Mouse (Mus musculus): ENCODE results near the gene Zswim5. TPM values are rescaled to one million over a fixed set of nuclear protein-coding genes. Genes with fewer than 3 reads are reported as not detected.

The Zswim5 gene
- polyA plus RNA-seq, 1 experiment from 2014 or later = 12.8 TPM

GRCm38 (mm10) chr4:117013596-117013995 lies 136.4 kb downstream of the Zswim5 start:
- Histone ChIP-seq H3K27me3 (no peaks in the 10 kb centered on the region), H3K4me3 (no peak overlapping the region), H3K4me2 (no peak overlapping the region), H3K9ac (no peak overlapping the region), H3K4me1 (no peaks in the 10 kb centered on the region), H3K27ac (no peak overlapping the region), H3K36me3 (ENCODE audit: poor library complexity, severe bottlenecking) (no peaks in the 10 kb centered on the region), H3K9me3 (replicated peaks) (no peaks in the 10 kb centered on the region)
- no peak for ATAC-seq
- WGBS = 84% methylated on average over 6 of the region's 6 CpGs

- Histone ChIP-seq H3K4me1 (peaks cover 3% of the 10 kb centered on the region), H3K36me3 (ENCODE audit: poor library complexity, severe bottlenecking) (no peaks in the 10 kb centered on the region), H3K27ac (no peak overlapping the region), H3K9ac (no peak overlapping the region), H3K4me2 (no peak overlapping the region), H3K4me3 (no peak overlapping the region), H3K27me3 (no peaks in the 10 kb centered on the region), H3K9me3 (replicated peaks) (no peaks in the 10 kb centered on the region)
- 57% methylated on average over 4 of the region's 4 CpGs for WGBS
- no peak for ATAC-seq
These were observed 137.8 kb downstream of the Zswim5 start for GRCm38 (mm10) chr4:117014901-117015415.

GRCm38 (mm10) chr4:117017738-117018137 lies 140.6 kb downstream of the Zswim5 start:
- Histone ChIP-seq H3K4me1 (peaks cover 11% of the 10 kb centered on the region), H3K36me3 (ENCODE audit: poor library complexity, severe bottlenecking) (peaks cover 7% of the 10 kb centered on the region), H3K27ac (no peak overlapping the region), H3K9me3 (replicated peaks) (no peaks in the 10 kb centered on the region), H3K4me2 (no peak overlapping the region), H3K9ac (no peak overlapping the region), H3K27me3 (no peaks in the 10 kb centered on the region), H3K4me3 (no peak overlapping the region)
- 91% methylated on average over 2 of the region's 2 CpGs for WGBS
- ATAC-seq = no peak

- Histone ChIP-seq H3K9me3 (replicated peaks) (no peaks in the 10 kb centered on the region), H3K27me3 (no peaks in the 10 kb centered on the region), H3K4me2 (no peak overlapping the region), H3K4me3 (no peak overlapping the region), H3K27ac (no peak overlapping the region), H3K36me3 (ENCODE audit: poor library complexity, severe bottlenecking) (peaks cover 13% of the 10 kb centered on the region), H3K9ac (no peak overlapping the region), H3K4me1 (peaks cover 11% of the 10 kb centered on the region)
- ATAC-seq = no peak
- WGBS = 84% methylated on average over 7 of the region's 7 CpGs
These were observed 141.2 kb downstream of the Zswim5 start for GRCm38 (mm10) chr4:117018327-117018726.

GRCm38 (mm10) chr4:117019206-117020134 lies 142.3 kb downstream of the Zswim5 start, which contains the start of gene Eif2b3:
Gene Eif2b3, plus strand, starts transcription at chr4:117019402.
- H3K4me1 ChIP-seq = peaks cover 11% of the 10 kb centered on the region
- peak; percentile 97 for ATAC-seq
- peaks cover 18% of the 10 kb centered on the region for H3K36me3 ChIP-seq (ENCODE audit: poor library complexity, severe bottlenecking)
- peak within 1 kb of the TSS; percentile 37; the same call in 1 of the 2 replicates for H3K27ac ChIP-seq
- H3K9me3 ChIP-seq (replicated peaks) = no peaks in the 10 kb centered on the region
- H3K9ac ChIP-seq = peak within 1 kb of the TSS; percentile 87
- under 1% methylated on average over 61 of the region's 61 CpGs for WGBS
- peak within 1 kb of the TSS; percentile 85 for H3K4me3 ChIP-seq
- H3K4me2 ChIP-seq = peak within 1 kb of the TSS; percentile 81
- H3K27me3 ChIP-seq = no peaks in the 10 kb centered on the region

GRCm38 (mm10) chr4:117023469-117023868 lies 146.3 kb downstream of the Zswim5 start:
- WGBS = 95% methylated on average over 4 of the region's 4 CpGs
- H3K4me3 ChIP-seq = no peak overlapping the region
- H3K27ac ChIP-seq = no peak overlapping the region
- no peak overlapping the region for H3K4me2 ChIP-seq
- no peaks in the 10 kb centered on the region for H3K27me3 ChIP-seq
- ATAC-seq = no peak
- no peaks in the 10 kb centered on the region for H3K9me3 ChIP-seq (replicated peaks)
- peaks cover 20% of the 10 kb centered on the region for H3K36me3 ChIP-seq (ENCODE audit: poor library complexity, severe bottlenecking)
- H3K4me1 ChIP-seq = peaks cover 11% of the 10 kb centered on the region
- no peak overlapping the region for H3K9ac ChIP-seq

- WGBS = 100% methylated on average over 1 of the region's 1 CpGs
- H3K36me3 ChIP-seq (ENCODE audit: poor library complexity, severe bottlenecking) = peaks cover 24% of the 10 kb centered on the region
- no peaks in the 10 kb centered on the region for H3K4me1 ChIP-seq
- no peak overlapping the region for H3K9ac ChIP-seq
- H3K27ac ChIP-seq = no peak overlapping the region
- ATAC-seq = no peak
- H3K4me2 ChIP-seq = no peak overlapping the region
- H3K4me3 ChIP-seq = no peak overlapping the region
- no peaks in the 10 kb centered on the region for H3K9me3 ChIP-seq (replicated peaks)
- no peaks in the 10 kb centered on the region for H3K27me3 ChIP-seq
These were observed 153.9 kb downstream of the Zswim5 start for GRCm38 (mm10) chr4:117031105-117031504.

Other genes with a start within 250 kb of the Zswim5 start
- 201 and 217 TPM in 2 replicates for gene Nasp, start 249.4 kb upstream of the Zswim5 start, polyA plus RNA-seq (2015; fragmentation: Nextera tagmentation; extraction: Ambion mirVana)
- gene Akr1a1, start 225.7 kb upstream of the Zswim5 start, polyA plus RNA-seq (2015; fragmentation: Nextera tagmentation; extraction: Ambion mirVana) = 657 and 694 TPM in 2 replicates
- gene Prdx1, start 191.8 kb upstream of the Zswim5 start, polyA plus RNA-seq (2015; fragmentation: Nextera tagmentation; extraction: Ambion mirVana) = 809 and 818 TPM in 2 replicates
- gene Mmachc, start 169.0 kb upstream of the Zswim5 start, polyA plus RNA-seq (2015; fragmentation: Nextera tagmentation; extraction: Ambion mirVana) = 31.4 and 34.2 TPM in 2 replicates
- 26.1 and 27.0 TPM in 2 replicates for gene Ccdc163, start 168.9 kb upstream of the Zswim5 start, polyA plus RNA-seq (2015; fragmentation: Nextera tagmentation; extraction: Ambion mirVana)
- 5.3 and 5.8 TPM in 2 replicates for gene Tesk2, start 156.4 kb upstream of the Zswim5 start, polyA plus RNA-seq (2015; fragmentation: Nextera tagmentation; extraction: Ambion mirVana)
- 31.7 and 32.6 TPM in 2 replicates for gene Toe1, start 69.7 kb upstream of the Zswim5 start, polyA plus RNA-seq (2015; fragmentation: Nextera tagmentation; extraction: Ambion mirVana)
- gene Mutyh, start 69.7 kb upstream of the Zswim5 start, polyA plus RNA-seq (2015; fragmentation: Nextera tagmentation; extraction: Ambion mirVana) = 14.8 and 16.6 TPM in 2 replicates
- 0.85 and 0.94 TPM in 2 replicates for gene Hpdl, start 55.7 kb upstream of the Zswim5 start, polyA plus RNA-seq (2015; fragmentation: Nextera tagmentation; extraction: Ambion mirVana)
- 81.6 and 88.2 TPM in 2 replicates for gene Urod, start 117.0 kb downstream of the Zswim5 start, polyA plus RNA-seq (2015; fragmentation: Nextera tagmentation; extraction: Ambion mirVana)
- 17.4 and 17.9 TPM in 2 replicates for gene Hectd3, start 117.9 kb downstream of the Zswim5 start, polyA plus RNA-seq (2015; fragmentation: Nextera tagmentation; extraction: Ambion mirVana)
- gene Eif2b3, start 142.0 kb downstream of the Zswim5 start, polyA plus RNA-seq (2015; fragmentation: Nextera tagmentation; extraction: Ambion mirVana) = 42.5 and 45.7 TPM in 2 replicates
- 4.0 and 5.8 TPM in 2 replicates for gene Ptch2, start 218.7 kb downstream of the Zswim5 start, polyA plus RNA-seq (2015; fragmentation: Nextera tagmentation; extraction: Ambion mirVana)
- gene Btbd19, start 248.3 kb downstream of the Zswim5 start, polyA plus RNA-seq (2015; fragmentation: Nextera tagmentation; extraction: Ambion mirVana) = 3.1 and 3.9 TPM in 2 replicates
- gene Tctex1d4, start 249.4 kb downstream of the Zswim5 start, polyA plus RNA-seq (2015; fragmentation: Nextera tagmentation; extraction: Ambion mirVana) = 0.40 TPM in 1 of 2 replicates, not detected in the other